Mouse (Mus musculus) monocyte, adult 5-6 weeks (primary cell): Measurements from ENCODE around the gene 4930579F01Rik. TPM values are rescaled to one million over a fixed set of nuclear protein-coding genes. Genes with fewer than 3 reads are reported as not detected.
A peak's percentile ranks its signal among the peaks of the same experiment; 100 is the strongest.
"Not testable (repeated sequence)": the region's sequence is repeated elsewhere in the genome, so short reads cannot be mapped to it uniquely, and the experiment has no call there.

Experiments used
- ATAC-seq: fragments of 153-309, 156-312 bp; replicated peaks from 2 replicates; pipeline ENCODE4 v1.8.0; 2017; ENCODE audit warnings: mild to moderate bottlenecking; ENCODE audit not compliant: low TSS enrichment, insufficient number of reproducible peaks, severe bottlenecking, poor library complexity, low FRiP score
- total RNA-seq: library from RNA; stranded (forward); fragments of 200-1000, 200-491, 200-594 nt; gene quantifications from 3 replicates; pipeline ENCODE4 v1.2.3, GENCODE M21; 2017

The 4930579F01Rik gene
- total RNA-seq, 1 experiment from 2014 or later, result not detected

GRCm38 (mm10) chr3:138162553-138163183 lies 31.0 kb downstream of the 4930579F01Rik start:
- no peak for ATAC-seq

DNA sequence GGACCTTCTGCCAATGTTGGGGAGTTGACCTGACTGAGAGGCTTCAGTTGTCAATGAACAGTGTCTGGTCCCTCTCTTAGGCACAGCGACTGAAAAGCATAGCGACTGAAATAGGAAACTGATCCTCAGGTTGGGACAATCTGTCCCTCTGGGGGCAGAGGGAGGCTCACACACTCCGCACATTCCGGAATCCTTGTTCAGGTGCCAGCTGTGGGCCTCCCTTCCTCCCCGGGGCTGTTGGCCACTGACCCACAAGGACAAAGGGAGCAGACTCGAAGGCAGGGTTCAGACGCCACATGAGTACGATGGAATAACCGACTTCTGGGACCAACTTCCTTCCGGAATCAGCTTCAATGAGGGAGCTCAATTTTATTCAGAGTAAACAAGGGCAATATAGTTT lies 32.0 kb downstream of the 4930579F01Rik start:
- ATAC-seq, result no peak

GRCm38 (mm10) chr3:138156651-138157050 lies 37.0 kb downstream of the 4930579F01Rik start:
- ATAC-seq, result no peak

- no peak for ATAC-seq
These were observed 38.6 kb downstream of the 4930579F01Rik start for GRCm38 (mm10) chr3:138155062-138155461.

GRCm38 (mm10) chr3:138148811-138149210 lies 44.8 kb downstream of the 4930579F01Rik start:
- ATAC-seq, result no peak

DNA sequence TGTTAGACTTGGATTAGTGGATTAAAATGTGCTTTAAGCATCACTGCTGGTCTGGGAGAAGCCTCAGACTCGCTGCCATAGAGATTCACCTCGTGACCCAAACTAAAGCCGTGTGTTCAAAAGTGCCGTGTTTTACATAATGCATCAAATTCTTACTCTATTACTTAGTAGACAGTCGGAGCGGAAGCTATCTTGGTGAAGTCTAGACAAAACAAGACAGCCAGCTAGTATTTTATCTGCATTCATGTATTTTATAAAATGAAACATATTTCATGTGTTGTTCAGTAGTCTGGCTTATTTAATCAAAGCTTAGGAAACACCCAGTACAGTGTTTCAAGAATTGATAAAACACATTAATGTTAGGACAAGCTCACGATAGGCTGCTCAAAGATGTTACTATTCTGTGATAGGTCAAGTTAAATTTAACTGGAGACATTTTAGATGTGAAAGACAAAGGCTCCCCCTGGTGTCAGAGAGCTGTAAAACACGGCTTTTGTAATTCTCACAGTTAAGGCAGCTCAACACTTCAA lies 48.9 kb downstream of the 4930579F01Rik start, which contains the start of gene Mttp:
Gene Mttp, minus strand, starts transcription at position 327 of the 530 bp plus-strand sequence.
- peak; percentile 60 for ATAC-seq

GRCm38 (mm10) chr3:138144060-138144641 lies 49.5 kb downstream of the 4930579F01Rik start:
- no peak for ATAC-seq

DNA sequence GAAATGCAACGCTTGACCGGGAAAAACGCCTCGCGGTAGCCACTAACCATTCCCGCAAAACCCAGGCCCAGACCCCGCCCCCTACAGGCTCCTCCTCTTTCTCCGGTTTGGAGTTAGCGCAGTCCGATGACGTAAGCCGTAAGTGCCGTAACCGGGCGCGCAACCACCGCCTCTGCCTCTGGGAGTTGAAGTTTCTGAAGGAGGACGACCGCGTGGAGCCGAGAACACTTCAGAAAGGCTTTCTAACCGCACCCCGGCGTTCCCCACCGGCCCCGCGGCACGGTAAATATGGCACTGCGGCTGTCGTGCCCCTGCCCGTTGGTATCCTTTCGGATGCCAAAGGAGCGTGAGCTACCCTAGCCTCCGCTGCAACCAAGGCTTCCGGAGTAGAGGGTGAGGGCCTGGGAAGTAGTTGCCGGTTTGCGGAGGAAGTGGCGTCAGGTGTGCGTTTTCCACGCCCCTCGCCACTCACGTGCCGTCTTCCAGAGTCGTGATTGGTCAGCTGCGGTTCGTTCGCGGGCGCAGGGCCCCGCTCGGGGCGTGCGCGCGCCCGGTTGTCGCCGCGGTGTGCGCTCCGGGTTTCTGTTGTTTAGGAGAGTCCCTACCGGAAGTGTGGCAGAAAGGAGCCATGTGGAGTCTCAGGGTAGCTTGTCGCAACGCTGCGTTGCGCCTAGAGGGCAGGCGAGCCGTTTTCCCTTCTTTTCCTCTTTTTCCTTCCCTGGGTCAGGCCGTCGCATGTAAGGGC lies 50.1 kb downstream of the 4930579F01Rik start, which contains the start of gene Trmt10a:
Gene Trmt10a, plus strand, starts transcription at position 134 of the 745 bp plus-strand sequence.
- ATAC-seq, result peak; percentile 91

GRCm38 (mm10) chr3:138142733-138143314 lies 50.8 kb downstream of the 4930579F01Rik start:
- no peak for ATAC-seq

- no peak for ATAC-seq
These were observed 51.4 kb downstream of the 4930579F01Rik start for GRCm38 (mm10) chr3:138142052-138142732.

GRCm38 (mm10) chr3:138139663-138140062 lies 54.0 kb downstream of the 4930579F01Rik start:
- ATAC-seq, result no peak

- ATAC-seq, result not testable (repeated sequence)
These were observed 55.5 kb downstream of the 4930579F01Rik start for GRCm38 (mm10) chr3:138138146-138138545.

GRCm38 (mm10) chr3:138134528-138134927 lies 59.1 kb downstream of the 4930579F01Rik start:
- no peak for ATAC-seq

GRCm38 (mm10) chr3:138133916-138134315 lies 59.7 kb downstream of the 4930579F01Rik start:
- ATAC-seq, result no peak

- no peak for ATAC-seq
These were observed 60.2 kb downstream of the 4930579F01Rik start for GRCm38 (mm10) chr3:138133463-138133862.

GRCm38 (mm10) chr3:138131168-138131567 lies 62.5 kb downstream of the 4930579F01Rik start:
- ATAC-seq, result no peak

GRCm38 (mm10) chr3:138130692-138131091 lies 62.9 kb downstream of the 4930579F01Rik start:
- ATAC-seq, result no peak

GRCm38 (mm10) chr3:138129110-138129509 lies 64.5 kb downstream of the 4930579F01Rik start:
- ATAC-seq, result no peak
